Comparison of ENCODE assay signal across 7 mouse cellular contexts in genomic region chr17:46031621-46032211, GRCm38 (mm10). TPM values are rescaled to one million over a fixed set of nuclear protein-coding genes. Genes with fewer than 3 reads are reported as not detected.
DNase-seq lines count a peak whose midpoint lies in the region; ATAC-seq and TF ChIP-seq lines count a peak whose summit lies in the region.

No protein-coding gene starts in this region.

- H3K9ac ChIP-seq in intestine, postnatal 0 days (ENCODE audit: low read depth, low read length), result peak overlapping the region; percentile 99
- H3K9ac ChIP-seq in limb, embryonic 12.5 days (replicated peaks), result peak overlapping the region; percentile 96
- peak overlapping the region; percentile 96 for H3K9ac ChIP-seq in midbrain, embryonic 12.5 days (replicated peaks)

- no peaks in the 10 kb centered on the region for H3K27me3 ChIP-seq in intestine, postnatal 0 days (replicated peaks; ENCODE audit: control insufficient read depth, insufficient read depth, low read length)
- H3K27me3 ChIP-seq in limb, embryonic 12.5 days, result no peaks in the 10 kb centered on the region; the same call in 1 of the 2 replicates
- peaks cover 14% of the 10 kb centered on the region; the same call in 1 of the 2 replicates for H3K27me3 ChIP-seq in midbrain, embryonic 12.5 days

- H3K36me3 ChIP-seq in intestine, postnatal 0 days (ENCODE audit: control insufficient read depth, insufficient read depth), result no peaks in the 10 kb centered on the region
- peaks cover 5% of the 10 kb centered on the region for H3K36me3 ChIP-seq in limb, embryonic 12.5 days
- H3K36me3 ChIP-seq in midbrain, embryonic 12.5 days, result no peaks in the 10 kb centered on the region

- H3K4me1 ChIP-seq in cortical plate, adult 2 months (ENCODE audit: control insufficient read depth, insufficient read depth, low read length), result peaks cover 3% of the 10 kb centered on the region; the same call in 1 of the 2 replicates
- H3K4me1 ChIP-seq in intestine, postnatal 0 days (replicated peaks; ENCODE audit: control insufficient read depth, insufficient read depth, low read length), result peaks cover 5% of the 10 kb centered on the region
- peaks cover 49% of the 10 kb centered on the region for H3K4me1 ChIP-seq in limb, embryonic 12.5 days (replicated peaks)
- H3K4me1 ChIP-seq in midbrain, embryonic 12.5 days, result peaks cover 41% of the 10 kb centered on the region

- intact Hi-C loops in gastrocnemius, postnatal 36 days (cut with DNase I), result loop anchor here (1.0 kb wide), 2 partner anchors 183 to 296 kb away; no protein-coding TSS in a partner anchor

- peak overlapping the region; percentile 56 for H3K27ac ChIP-seq in cortical plate, adult 2 months (ENCODE audit: insufficient read depth, low read length)
- peak overlapping the region; percentile 96 for H3K27ac ChIP-seq in intestine, postnatal 0 days (ENCODE audit: low read depth, low read length)
- H3K27ac ChIP-seq in limb, embryonic 12.5 days, result peak overlapping the region; percentile 97
- H3K27ac ChIP-seq in midbrain, embryonic 12.5 days (replicated peaks), result peak overlapping the region; percentile 87

- under 1% methylated on average over 45 of the region's 50 CpGs for whole genome bisulfite sequencing in intestine, postnatal 0 days
- WGBS in limb, embryonic 12.5 days, result 1% methylated on average over 48 of the region's 50 CpGs
- 2% methylated on average over 46 of the region's 50 CpGs for WGBS in midbrain, embryonic 12.5 days

- no peaks in the 10 kb centered on the region for H3K9me3 ChIP-seq in intestine, postnatal 0 days (ENCODE audit: control insufficient read depth)
- H3K9me3 ChIP-seq in limb, embryonic 12.5 days, result no peaks in the 10 kb centered on the region
- no peaks in the 10 kb centered on the region for H3K9me3 ChIP-seq in midbrain, embryonic 12.5 days

- 0 out of 2 replicates have a peak, but pooled peaks have one; percentile 5 for ATAC-seq in intestine, postnatal 0 days
- no peak for ATAC-seq in limb, embryonic 12.5 days (ENCODE audit: insufficient number of reproducible peaks, insufficient read depth, low FRiP score, low TSS enrichment, low read depth)
- ATAC-seq in midbrain, embryonic 12.5 days (ENCODE audit: low FRiP score, low read depth), result no peak

- peak overlapping the region; percentile 83 for H3K4me2 ChIP-seq in intestine, postnatal 0 days (replicated peaks; ENCODE audit: low read depth)
- peak overlapping the region; percentile 81 for H3K4me2 ChIP-seq in limb, embryonic 12.5 days
- peak overlapping the region; percentile 91 for H3K4me2 ChIP-seq in midbrain, embryonic 12.5 days (replicated peaks)

- no peak for TF ChIP-seq CTCF in cortical plate, adult 2 months (IDR thresholded peaks at IDR 0.05; ENCODE audit: extremely low read depth, insufficient read depth, low read length)
- no peak for TF ChIP-seq CTCF in intestine, postnatal 0 days (IDR thresholded peaks at IDR 0.05; ENCODE audit: low read depth)

- peak; percentile 61 to 63 for DNase-seq in adrenal gland, adult 18-20 months (ENCODE audit: low spot score in 2 of 2)
- DNase-seq in gastrocnemius, postnatal 36 days, result peak; percentile 62 to 64
- peak; percentile 43 to 81 for DNase-seq in spleen, postnatal 4 days (ENCODE audit: low spot score in 2 of 2)

- peak overlapping the region; percentile 77 for H3K4me3 ChIP-seq in cortical plate, adult 2 months (ENCODE audit: insufficient read depth, low read length)
- peak overlapping the region; percentile 94 for H3K4me3 ChIP-seq in intestine, postnatal 0 days (ENCODE audit: low read depth, low read length)
- H3K4me3 ChIP-seq in limb, embryonic 12.5 days (replicated peaks), result peak overlapping the region; percentile 90
- H3K4me3 ChIP-seq in midbrain, embryonic 12.5 days, result peak overlapping the region; percentile 87

- no peak for TF ChIP-seq POLR2A in cortical plate, adult 2 months (IDR thresholded peaks at IDR 0.05; ENCODE audit: extremely low read depth, insufficient read depth, low read length)

RNA-seq across cellular contexts. Expression of gene Vegfa, which starts 0.5 kb away (rescaled TPM):
- 100 to 1,000 TPM; 416 to 698 TPM for total RNA-seq in adrenal gland, adult 18-20 months (2021)
- polyA plus RNA-seq in cortical plate, adult 2 months (2012; rRNA removed), result 138 and 164 TPM in 2 replicates
- 100 to 1,000 TPM; 137 to 152 TPM for total RNA-seq in gastrocnemius, postnatal 36 days (2021)
- polyA plus RNA-seq in intestine, postnatal 0 days (2015; fragmentation: Nextera tagmentation; extraction: Ambion mirVana), result 5.9 and 8.2 TPM in 2 replicates
- 6.2 TPM in 2 replicates for polyA plus RNA-seq in limb, embryonic 12.5 days (2016; fragmentation: Nextera tagmentation; extraction: Ambion mirVana)
- 3.4 and 4.0 TPM in 2 replicates for polyA plus RNA-seq in midbrain, embryonic 12.5 days (2016; fragmentation: Nextera tagmentation; extraction: Ambion mirVana)

Comparison
In these comparisons a context has a peak if more than half of its experiments do, and no peak if none do; other contexts are left out.
1. RNA of gene Vegfa, which starts 0.5 kb away (polyA plus RNA-seq): 138 to 164 TPM in cortical plate, adult 2 months; 6.2 TPM in limb, embryonic 12.5 days, 5.9 to 8.2 TPM in intestine, postnatal 0 days and 3.4 to 4.0 TPM in midbrain, embryonic 12.5 days; every median in the first group is over 10 times any median in the second.
2. Peak in every context shown above with its lines, with median percentiles within 50 percentile points of each other: DNase-seq, H3K27ac ChIP-seq, H3K4me3 ChIP-seq, H3K4me2 ChIP-seq and H3K9ac ChIP-seq.